8 mouse cellular contexts compared by ENCODE assay signal in genomic region chr19:57328792-57329191, GRCm38 (mm10). TPM values are rescaled to one million over a fixed set of nuclear protein-coding genes. Genes with fewer than 3 reads are reported as not detected.
DNase-seq lines count a peak whose midpoint lies in the region; ATAC-seq and TF ChIP-seq lines count a peak whose summit lies in the region.

No protein-coding gene starts in this region.

- no peaks in the 10 kb centered on the region for H3K36me3 ChIP-seq in lung, embryonic 14.5 days (ENCODE audit: insufficient read depth)
- no peaks in the 10 kb centered on the region for H3K36me3 ChIP-seq in forebrain, embryonic 10.5 days (replicated peaks)

- ATAC-seq in lung, embryonic 14.5 days (ENCODE audit: insufficient read depth) = no peak

- H3K27me3 ChIP-seq in lung, embryonic 14.5 days (ENCODE audit: insufficient read depth, low read length) = no peaks in the 10 kb centered on the region; the same call in 1 of the 2 replicates
- peaks cover 14% of the 10 kb centered on the region; the same call in 1 of the 2 replicates for H3K27me3 ChIP-seq in forebrain, embryonic 10.5 days (ENCODE audit: poor library complexity, severe bottlenecking)

- no peaks in the 10 kb centered on the region for H3K4me1 ChIP-seq in lung, embryonic 14.5 days (ENCODE audit: insufficient read depth)
- peaks cover 4% of the 10 kb centered on the region; the same call in 1 of the 2 replicates for H3K4me1 ChIP-seq in forebrain, embryonic 10.5 days

- no peak overlapping the region for H3K9ac ChIP-seq in lung, embryonic 14.5 days

- intact Hi-C loops in gastrocnemius, adult 2 months (cut with DNase I) = loop anchor here (1.0 to 5.0 kb wide), 3 partner anchors 167 to 261 kb away; no protein-coding TSS in a partner anchor
- intact Hi-C loops in gastrocnemius, postnatal 36 days (cut with DNase I) = loop anchor here (5.0 kb wide), 1 partner anchor 261 kb away; no protein-coding TSS in a partner anchor
- intact Hi-C loops in gastrocnemius, postnatal 14 days (cut with DNase I; ENCODE audit: low total_unique reads) = loop anchor here (5.0 to 10.0 kb wide), 2 partner anchors 166 to 264 kb away; no protein-coding TSS in a partner anchor

- no peak for TF ChIP-seq POLR2A in brain, embryonic 14.5 days (IDR thresholded peaks at IDR 0.05; ENCODE audit: borderline replicate concordance, extremely low read depth, insufficient read depth, insufficient read length, poor library complexity, severe bottlenecking)

- H3K4me2 ChIP-seq in lung, embryonic 14.5 days = no peak overlapping the region

- peak; percentile 34 for DNase-seq in gastrocnemius, adult 2 months
- no peak for DNase-seq in gastrocnemius, postnatal 36 days
- DNase-seq in right cerebral cortex, postnatal 4 days = peak; percentile 38
- DNase-seq in right cerebral cortex, postnatal 36 days (ENCODE audit: low spot score in 2 of 2) = no peak
- DNase-seq in brain, embryonic 14.5 days (ENCODE audit: low read depth) = peak; percentile 69
- peak; percentile 34 for DNase-seq in gastrocnemius, postnatal 14 days
- DNase-seq in lung, embryonic 14.5 days = peak; percentile 79
- DNase-seq in forebrain, embryonic 10.5 days (ENCODE audit: extremely low spot score, low spot score) = no peak

- no peaks in the 10 kb centered on the region for H3K9me3 ChIP-seq in lung, embryonic 14.5 days (ENCODE audit: low read depth, low read length)
- H3K9me3 ChIP-seq in forebrain, embryonic 10.5 days = no peaks in the 10 kb centered on the region

- H3K27ac ChIP-seq in gastrocnemius, adult 2 months = peak overlapping the region; percentile 32; the same call in 1 of the 2 replicates
- no peak overlapping the region for H3K27ac ChIP-seq in lung, embryonic 14.5 days (ENCODE audit: low read depth)
- H3K27ac ChIP-seq in forebrain, embryonic 10.5 days = no peak overlapping the region

- 62% methylated on average over 12 of the region's 12 CpGs for WGBS in lung, embryonic 14.5 days
- 61% methylated on average over 12 of the region's 12 CpGs for WGBS in forebrain, embryonic 10.5 days

- TF ChIP-seq CTCF in gastrocnemius, adult 2 months (IDR thresholded peaks at IDR 0.05) = peak; percentile 81
- TF ChIP-seq CTCF in brain, embryonic 14.5 days (IDR thresholded peaks at IDR 0.05; ENCODE audit: borderline replicate concordance, extremely low read depth, insufficient read depth, insufficient read length) = peak; percentile 50; the same call in 1 of the 2 replicates
- TF ChIP-seq CTCF in lung, embryonic 14.5 days (IDR thresholded peaks at IDR 0.05; ENCODE audit: low read depth) = peak; percentile 71

- peak overlapping the region; percentile 50 for H3K4me3 ChIP-seq in gastrocnemius, adult 2 months
- no peak overlapping the region for H3K4me3 ChIP-seq in lung, embryonic 14.5 days (ENCODE audit: low read depth, low read length)
- H3K4me3 ChIP-seq in forebrain, embryonic 10.5 days = no peak overlapping the region

RNA-seq across cellular contexts. Expression of gene Ablim1, which starts 14.1 kb away (rescaled TPM):
- 10 to 100 TPM; 38.5 to 56.1 TPM for total RNA-seq in gastrocnemius, adult 2 months (2021)
- total RNA-seq in gastrocnemius, postnatal 36 days (2021) = 10 to 100 TPM; 36.3 to 52.0 TPM
- 19.3 and 40.7 TPM in 2 replicates for polyA plus RNA-seq in brain, embryonic 14.5 days (2012; rRNA removed)
- 10 to 100 TPM; 50.6 to 57.8 TPM for total RNA-seq in gastrocnemius, postnatal 14 days (2021)
- polyA plus RNA-seq in lung, embryonic 14.5 days (2014; fragmentation: Nextera tagmentation; extraction: Ambion mirVana) = 39.9 TPM in 2 replicates
- polyA plus RNA-seq in forebrain, embryonic 10.5 days (2016; fragmentation: Nextera tagmentation; extraction: Ambion mirVana) = 20.5 and 21.0 TPM in 2 replicates

RNA-seq across cellular contexts. Expression of gene Fam160b1, which starts 31.7 kb away (rescaled TPM):
- total RNA-seq in gastrocnemius, adult 2 months (2021) = 10 to 100 TPM; 12.0 to 17.4 TPM
- 10 to 100 TPM in 1 of 2 experiments, 1 to 10 TPM in 1; 9.6 to 11.8 TPM for total RNA-seq in gastrocnemius, postnatal 36 days (2021)
- 18.2 and 21.6 TPM in 2 replicates for polyA plus RNA-seq in brain, embryonic 14.5 days (2012; rRNA removed)
- 1 to 10 TPM; 8.1 to 8.6 TPM for total RNA-seq in gastrocnemius, postnatal 14 days (2021)
- 20.3 and 21.2 TPM in 2 replicates for polyA plus RNA-seq in lung, embryonic 14.5 days (2014; fragmentation: Nextera tagmentation; extraction: Ambion mirVana)
- polyA plus RNA-seq in forebrain, embryonic 10.5 days (2016; fragmentation: Nextera tagmentation; extraction: Ambion mirVana) = 9.4 and 9.5 TPM in 2 replicates

Comparison
In these comparisons a context has a peak if more than half of its experiments do, and no peak if none do; other contexts are left out.
1. DNase-seq: peak in gastrocnemius, adult 2 months (single experiment), right cerebral cortex, postnatal 4 days (single experiment), brain, embryonic 14.5 days (single experiment), gastrocnemius, postnatal 14 days (single experiment) and lung, embryonic 14.5 days (single experiment); none in gastrocnemius, postnatal 36 days (0 of 2), right cerebral cortex, postnatal 36 days (0 of 2) and forebrain, embryonic 10.5 days (single experiment).
2. Peak in every context shown above with its lines, with median percentiles within 50 percentile points of each other: CTCF ChIP-seq.